Mouse (Mus musculus): ENCODE measurements at regions not wholly inside any gene's neighbourhood (a gene's known extent, or its start where the extent isn't known, plus 50 kb on each side); places are given as distances from the start of the nearest gene placed in this dataset.

DNA sequence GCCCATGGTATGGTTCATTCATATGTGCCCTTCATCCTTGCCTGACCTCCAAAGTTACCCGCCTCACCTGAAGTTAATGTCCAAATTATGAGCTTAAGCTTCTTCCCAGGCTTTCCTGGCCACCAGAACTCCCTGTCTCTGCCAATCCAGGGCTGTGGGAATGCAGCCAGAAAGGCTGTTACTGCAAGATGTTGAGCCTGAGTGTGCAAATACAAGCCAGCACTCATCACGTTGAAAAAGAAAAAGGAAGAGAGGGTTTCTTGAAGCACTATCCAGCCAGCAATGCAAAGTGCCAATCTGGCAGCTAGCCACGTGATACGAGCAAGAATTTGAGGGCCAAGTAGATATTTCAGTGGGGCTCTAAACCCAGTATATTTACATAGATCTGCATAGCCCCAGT is 213.7 kb downstream of the Hs3st3b1 start:
- Histone ChIP-seq H3K36me3 (ENCODE audit: control insufficient read depth, insufficient read depth, low read length) (no peaks in the 10 kb centered on the region), H3K27me3 (ENCODE audit: control insufficient read depth, insufficient read depth, low read length) (no peaks in the 10 kb centered on the region), H3K9ac (ENCODE audit: low read length) (no peak overlapping the region), H3K4me3 (replicated peaks; ENCODE audit: low read length) (no peak overlapping the region), H3K27ac (ENCODE audit: low read length) (no peak overlapping the region), H3K9me3 (replicated peaks; ENCODE audit: control insufficient read depth, low read length) (no peaks in the 10 kb centered on the region), H3K4me2 (ENCODE audit: low read depth, low read length) (no peak overlapping the region), H3K4me1 (ENCODE audit: control insufficient read depth, insufficient read depth, low read length) (no peaks in the 10 kb centered on the region)
- 52% methylated on average over 4 of the region's 4 CpGs for WGBS
- ATAC-seq (ENCODE audit: insufficient read depth, low FRiP score), result no peak

DNA sequence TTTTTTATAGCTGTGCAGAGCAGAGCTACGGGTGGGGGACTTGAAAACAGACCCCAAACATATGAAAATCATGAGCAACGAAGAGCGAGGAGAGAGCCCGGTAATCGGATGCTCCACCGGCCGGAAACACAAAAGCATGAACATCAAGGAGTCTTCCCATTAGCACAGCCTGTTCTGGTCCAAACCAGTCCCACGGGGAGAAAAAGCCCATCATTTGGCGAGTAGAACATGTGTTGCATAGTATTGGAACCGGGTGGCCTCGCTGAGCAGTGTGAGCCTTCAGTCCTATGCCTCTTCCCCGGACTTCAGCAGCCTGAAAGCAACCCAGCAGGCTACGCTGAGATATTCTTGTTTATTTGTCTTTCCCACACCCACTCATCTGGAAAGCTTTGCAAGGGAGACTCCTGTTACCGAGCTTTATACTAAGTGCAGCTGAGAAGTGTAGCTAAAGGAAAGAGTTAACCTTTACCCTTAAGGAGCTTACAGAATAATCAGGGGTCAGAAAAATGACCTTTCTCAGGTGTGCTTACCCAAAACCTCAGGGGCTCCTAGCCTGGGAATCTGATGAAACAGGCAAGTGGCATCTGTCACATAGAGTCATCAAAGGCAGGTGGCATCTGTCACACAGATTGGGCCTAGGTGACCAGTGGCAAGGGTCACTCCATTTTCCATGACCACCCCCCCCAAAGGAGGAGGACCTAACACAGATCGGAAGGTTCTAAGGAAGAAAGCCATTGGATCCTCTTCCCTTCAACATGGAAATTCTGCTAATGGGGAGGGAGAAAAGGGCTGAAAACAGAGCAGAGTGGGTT is 209.8 kb downstream of the Hs3st3b1 start:
- Histone ChIP-seq H3K4me1 (ENCODE audit: control insufficient read depth, insufficient read depth, low read length) (no peaks in the 10 kb centered on the region), H3K36me3 (ENCODE audit: control insufficient read depth, insufficient read depth, low read length) (no peaks in the 10 kb centered on the region), H3K27me3 (ENCODE audit: control insufficient read depth, insufficient read depth, low read length) (no peaks in the 10 kb centered on the region), H3K4me2 (ENCODE audit: low read depth, low read length) (no peak overlapping the region), H3K27ac (ENCODE audit: low read length) (no peak overlapping the region), H3K9me3 (replicated peaks; ENCODE audit: control insufficient read depth, low read length) (no peaks in the 10 kb centered on the region), H3K9ac (ENCODE audit: low read length) (no peak overlapping the region), H3K4me3 (replicated peaks; ENCODE audit: low read length) (no peak overlapping the region)
- 58% methylated on average over 15 of the region's 15 CpGs for WGBS
- ATAC-seq (ENCODE audit: insufficient read depth, low FRiP score), result no peak

DNA sequence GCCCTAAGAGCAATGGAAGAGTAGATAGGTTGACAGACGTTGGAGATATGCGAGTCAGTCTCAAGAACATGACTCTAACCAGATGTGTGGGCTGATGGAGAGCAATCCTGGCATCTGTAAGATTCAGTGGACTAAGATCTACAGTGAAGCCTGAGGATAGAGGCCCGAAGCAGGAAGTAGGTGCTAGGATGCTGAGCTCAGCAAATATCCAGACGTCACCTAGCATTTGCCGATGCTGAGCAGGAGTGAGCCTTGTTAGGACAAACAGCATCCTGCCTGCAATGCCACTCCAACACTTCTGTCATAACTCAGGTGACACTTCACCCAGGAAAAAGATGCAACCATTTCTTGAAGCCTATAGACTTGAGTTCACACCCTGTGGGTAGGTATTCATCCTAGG is 199.8 kb downstream of the Hs3st3b1 start:
- H3K27ac ChIP-seq (ENCODE audit: low read length), result no peak overlapping the region
- H3K4me3 ChIP-seq (replicated peaks; ENCODE audit: low read length), result no peak overlapping the region
- no peaks in the 10 kb centered on the region for H3K36me3 ChIP-seq (ENCODE audit: control insufficient read depth, insufficient read depth, low read length)
- H3K9me3 ChIP-seq (replicated peaks; ENCODE audit: control insufficient read depth, low read length), result no peaks in the 10 kb centered on the region
- ATAC-seq (ENCODE audit: insufficient read depth, low FRiP score), result no peak
- no peaks in the 10 kb centered on the region for H3K27me3 ChIP-seq (ENCODE audit: control insufficient read depth, insufficient read depth, low read length)
- no peak overlapping the region for H3K4me2 ChIP-seq (ENCODE audit: low read depth, low read length)
- H3K9ac ChIP-seq (ENCODE audit: low read length), result no peak overlapping the region
- 0 out of 2 replicates have a peak, but pooled peaks cover 2% of the 10 kb centered on the region for H3K4me1 ChIP-seq (ENCODE audit: control insufficient read depth, insufficient read depth, low read length)
- 91% methylated on average over 5 of the region's 5 CpGs for WGBS

DNA sequence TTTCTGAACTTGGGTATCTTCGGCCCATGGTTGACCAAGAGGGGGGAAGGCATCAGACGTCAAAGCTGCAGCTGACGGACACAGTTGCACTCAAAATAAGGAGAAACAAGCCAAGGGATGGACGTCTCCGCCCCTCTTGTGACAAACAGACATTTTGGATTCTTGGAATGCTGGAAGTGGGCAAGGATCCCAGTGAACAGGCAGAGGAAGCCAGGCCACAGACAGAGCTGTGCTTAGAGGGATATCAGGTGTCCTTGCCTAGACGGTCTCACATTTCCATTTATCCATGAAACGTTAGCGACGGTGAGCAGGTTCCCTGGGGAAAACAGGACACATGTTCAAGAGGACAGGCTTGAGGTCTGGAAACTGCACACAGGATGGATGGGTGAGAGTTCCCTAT is 191.2 kb downstream of the Hs3st3b1 start:
- Histone ChIP-seq H3K4me1 (ENCODE audit: control insufficient read depth, insufficient read depth, low read length) (no peaks in the 10 kb centered on the region), H3K4me2 (ENCODE audit: low read depth, low read length) (no peak overlapping the region), H3K27me3 (ENCODE audit: control insufficient read depth, insufficient read depth, low read length) (no peaks in the 10 kb centered on the region), H3K36me3 (ENCODE audit: control insufficient read depth, insufficient read depth, low read length) (no peaks in the 10 kb centered on the region), H3K4me3 (replicated peaks; ENCODE audit: low read length) (no peak overlapping the region), H3K9ac (ENCODE audit: low read length) (no peak overlapping the region), H3K9me3 (replicated peaks; ENCODE audit: control insufficient read depth, low read length) (no peaks in the 10 kb centered on the region; the same call in 1 of the 2 replicates), H3K27ac (ENCODE audit: low read length) (no peak overlapping the region)
- WGBS, result 66% methylated on average over 9 of the region's 9 CpGs
- no peak for ATAC-seq (ENCODE audit: insufficient read depth, low FRiP score)

DNA sequence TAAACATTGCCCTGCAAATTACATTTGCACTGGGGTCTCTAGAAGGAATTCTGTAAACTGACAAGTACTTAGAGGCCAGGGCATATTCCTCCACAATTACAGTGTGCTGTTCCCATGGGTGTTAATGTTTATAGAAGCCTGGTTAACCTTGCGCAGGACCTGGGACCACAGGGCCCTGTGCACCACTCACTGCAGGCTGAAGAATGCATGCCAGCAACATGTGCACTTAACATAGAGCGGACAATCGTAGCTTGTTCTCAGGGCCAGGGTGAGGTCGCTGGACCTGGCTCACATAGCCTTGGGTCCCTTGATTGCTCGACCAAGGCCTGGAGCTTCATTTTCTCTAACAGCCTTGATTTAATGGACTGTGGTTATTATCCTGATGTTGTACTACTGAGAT is 168.8 kb downstream of the Hs3st3b1 start:
- no peak overlapping the region for H3K4me2 ChIP-seq (ENCODE audit: low read depth, low read length)
- H3K4me1 ChIP-seq (ENCODE audit: control insufficient read depth, insufficient read depth, low read length), result no peaks in the 10 kb centered on the region
- H3K9ac ChIP-seq (ENCODE audit: low read length), result no peak overlapping the region
- no peaks in the 10 kb centered on the region for H3K36me3 ChIP-seq (ENCODE audit: control insufficient read depth, insufficient read depth, low read length)
- 56% methylated on average over 5 of the region's 5 CpGs for WGBS
- ATAC-seq (ENCODE audit: insufficient read depth, low FRiP score), result no peak
- H3K27me3 ChIP-seq (ENCODE audit: control insufficient read depth, insufficient read depth, low read length), result no peaks in the 10 kb centered on the region
- no peaks in the 10 kb centered on the region for H3K9me3 ChIP-seq (replicated peaks; ENCODE audit: control insufficient read depth, low read length)
- no peak overlapping the region for H3K4me3 ChIP-seq (replicated peaks; ENCODE audit: low read length)
- no peak overlapping the region for H3K27ac ChIP-seq (ENCODE audit: low read length)

DNA sequence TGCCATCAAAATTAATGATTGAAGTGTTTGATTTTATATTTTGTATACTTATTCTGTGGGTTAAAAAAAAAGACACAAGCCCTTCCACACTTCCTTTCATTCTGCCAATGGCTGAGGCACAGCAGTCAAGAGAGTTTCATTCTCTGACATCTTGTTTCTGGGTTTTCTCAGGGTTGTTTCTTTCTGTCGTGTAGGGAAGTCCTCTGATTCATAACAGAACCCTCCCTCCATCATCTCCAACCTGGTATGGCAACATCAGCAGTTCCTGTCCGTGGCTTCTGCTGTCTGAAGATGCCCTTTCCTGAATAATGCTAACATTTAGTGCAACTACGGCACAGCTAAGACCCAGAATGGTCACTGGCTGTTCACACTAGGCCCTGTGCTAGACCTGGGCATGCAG is 167.3 kb downstream of the Hs3st3b1 start:
- Histone ChIP-seq H3K4me2 (ENCODE audit: low read depth, low read length) (no peak overlapping the region), H3K4me1 (ENCODE audit: control insufficient read depth, insufficient read depth, low read length) (no peaks in the 10 kb centered on the region), H3K27ac (ENCODE audit: low read length) (no peak overlapping the region), H3K36me3 (ENCODE audit: control insufficient read depth, insufficient read depth, low read length) (no peaks in the 10 kb centered on the region), H3K27me3 (ENCODE audit: control insufficient read depth, insufficient read depth, low read length) (no peaks in the 10 kb centered on the region), H3K4me3 (replicated peaks; ENCODE audit: low read length) (no peak overlapping the region), H3K9me3 (replicated peaks; ENCODE audit: control insufficient read depth, low read length) (no peaks in the 10 kb centered on the region), H3K9ac (ENCODE audit: low read length) (no peak overlapping the region)
- ATAC-seq (ENCODE audit: insufficient read depth, low FRiP score), result no peak
- WGBS, result 67% methylated on average over 3 of the region's 3 CpGs

DNA sequence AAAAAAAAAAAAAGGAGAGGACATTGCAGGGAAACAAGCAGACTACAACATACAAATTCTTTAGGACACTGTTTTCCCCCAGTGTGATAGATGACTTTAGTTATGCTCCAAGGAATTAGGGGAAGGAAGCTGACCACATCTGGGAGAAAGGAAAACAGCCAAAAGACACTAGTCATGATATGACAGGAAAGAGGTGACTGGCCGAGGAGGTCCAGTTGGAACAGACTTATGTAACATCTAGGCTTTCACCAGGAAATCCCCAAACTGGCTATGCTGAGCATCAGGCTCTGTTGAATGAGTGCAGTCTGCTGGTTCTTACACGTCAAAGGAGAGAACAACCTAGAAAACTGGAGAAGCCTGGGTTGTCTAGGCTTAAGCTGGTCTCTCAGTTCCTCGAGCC is 163.8 kb downstream of the Hs3st3b1 start:
- no peak overlapping the region for H3K4me3 ChIP-seq (replicated peaks; ENCODE audit: low read length)
- no peak overlapping the region for H3K4me2 ChIP-seq (ENCODE audit: low read depth, low read length)
- 54% methylated on average over 3 of the region's 3 CpGs for WGBS
- no peak overlapping the region for H3K27ac ChIP-seq (ENCODE audit: low read length)
- no peak for ATAC-seq (ENCODE audit: insufficient read depth, low FRiP score)
- no peaks in the 10 kb centered on the region for H3K27me3 ChIP-seq (ENCODE audit: control insufficient read depth, insufficient read depth, low read length)
- H3K4me1 ChIP-seq (ENCODE audit: control insufficient read depth, insufficient read depth, low read length), result no peaks in the 10 kb centered on the region
- H3K36me3 ChIP-seq (ENCODE audit: control insufficient read depth, insufficient read depth, low read length), result no peaks in the 10 kb centered on the region
- H3K9ac ChIP-seq (ENCODE audit: low read length), result no peak overlapping the region
- no peaks in the 10 kb centered on the region for H3K9me3 ChIP-seq (replicated peaks; ENCODE audit: control insufficient read depth, low read length)

DNA sequence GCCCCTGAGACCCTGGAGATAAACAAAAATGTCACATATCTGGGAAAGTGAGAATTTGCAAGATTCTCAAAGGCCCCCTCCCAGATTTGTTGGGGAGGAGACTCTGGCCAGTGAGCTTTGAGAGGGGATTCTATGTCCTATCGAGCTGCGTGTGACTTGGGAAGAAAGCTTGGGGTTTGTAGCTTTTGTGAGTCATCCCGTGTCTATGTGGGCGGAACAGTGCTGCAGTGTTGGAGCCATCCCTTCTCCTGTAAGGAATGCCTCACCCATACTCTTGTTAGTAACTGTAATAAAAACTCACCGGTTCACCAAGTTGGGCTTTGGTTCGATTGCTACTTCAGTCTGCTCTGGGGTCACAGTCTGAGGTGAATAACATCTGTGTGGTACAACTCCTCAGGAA is 160.5 kb downstream of the Hs3st3b1 start:
- no peak for ATAC-seq (ENCODE audit: insufficient read depth, low FRiP score)
- Histone ChIP-seq H3K4me3 (replicated peaks; ENCODE audit: low read length) (no peak overlapping the region), H3K4me2 (ENCODE audit: low read depth, low read length) (no peak overlapping the region), H3K9ac (ENCODE audit: low read length) (no peak overlapping the region), H3K4me1 (ENCODE audit: control insufficient read depth, insufficient read depth, low read length) (no peaks in the 10 kb centered on the region), H3K27me3 (ENCODE audit: control insufficient read depth, insufficient read depth, low read length) (no peaks in the 10 kb centered on the region), H3K9me3 (replicated peaks; ENCODE audit: control insufficient read depth, low read length) (no peaks in the 10 kb centered on the region), H3K36me3 (ENCODE audit: control insufficient read depth, insufficient read depth, low read length) (no peaks in the 10 kb centered on the region), H3K27ac (ENCODE audit: low read length) (no peak overlapping the region)
- WGBS, result 67% methylated on average over 6 of the region's 6 CpGs

DNA sequence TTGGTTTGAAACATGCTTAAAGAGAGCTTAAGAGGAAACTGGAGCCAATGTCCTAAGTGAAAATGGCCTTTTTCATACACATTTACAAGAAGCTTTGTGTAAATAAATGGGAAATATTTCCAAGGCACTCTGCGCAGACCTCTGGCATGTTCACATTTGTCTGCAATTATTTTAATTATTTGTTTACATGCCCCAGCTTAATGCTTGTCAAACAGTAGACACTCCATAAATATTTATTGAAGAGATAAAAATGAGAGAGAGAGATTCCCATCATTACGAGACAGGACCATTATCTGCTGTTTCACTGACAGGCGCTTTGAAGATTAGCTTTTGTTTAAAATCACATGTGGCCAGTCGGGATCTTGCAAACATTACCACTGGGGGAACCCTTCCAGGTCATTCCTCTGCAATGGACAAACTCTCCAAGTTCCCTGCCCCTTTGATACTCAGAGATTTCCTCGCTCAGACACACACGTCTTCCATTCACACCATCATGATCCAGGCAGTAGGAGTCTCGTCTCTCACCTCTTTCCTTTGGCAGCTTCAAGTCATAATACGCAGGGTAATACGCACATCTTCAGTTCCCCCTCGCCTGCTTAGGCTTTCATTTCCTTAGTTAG is 154.3 kb downstream of the Hs3st3b1 start:
- Histone ChIP-seq H3K9ac (ENCODE audit: low read length) (no peak overlapping the region), H3K36me3 (ENCODE audit: control insufficient read depth, insufficient read depth, low read length) (no peaks in the 10 kb centered on the region), H3K4me3 (replicated peaks; ENCODE audit: low read length) (no peak overlapping the region), H3K4me1 (ENCODE audit: control insufficient read depth, insufficient read depth, low read length) (no peaks in the 10 kb centered on the region), H3K9me3 (replicated peaks; ENCODE audit: control insufficient read depth, low read length) (no peaks in the 10 kb centered on the region), H3K27me3 (ENCODE audit: control insufficient read depth, insufficient read depth, low read length) (no peaks in the 10 kb centered on the region), H3K27ac (ENCODE audit: low read length) (no peak overlapping the region), H3K4me2 (ENCODE audit: low read depth, low read length) (no peak overlapping the region)
- WGBS, result 45% methylated on average over 10 of the region's 10 CpGs
- ATAC-seq (ENCODE audit: insufficient read depth, low FRiP score), result no peak

Measured in stomach, embryonic 16.5 days (tissue).